Mouse (Mus musculus) lung, postnatal 25 days (tissue): ENCODE results near the gene Moap1.

Experiments used
- DNase-seq: peaks from one replicate; pipeline ENCODE4 v3.0.0; 2022; ENCODE audit warnings: low spot score

Moap1 gene

GRCm38 (mm10) chr12:102740285-102740684 lies 3.2 kb downstream of the Moap1 start:
- peak; percentile 20 for DNase-seq

- DNase-seq, result no peak
Measured at GRCm38 (mm10) chr12:102739096-102739495, 4.4 kb downstream of the Moap1 start.

- peak; percentile 49 for DNase-seq
Measured at GRCm38 (mm10) chr12:102733381-102733780, 10.1 kb downstream of the Moap1 start.

GRCm38 (mm10) chr12:102730798-102731619 lies 12.5 kb downstream of the Moap1 start:
- no peak for DNase-seq

GRCm38 (mm10) chr12:102729855-102730797 lies 13.3 kb downstream of the Moap1 start:
- DNase-seq, result peak; percentile 76

GRCm38 (mm10) chr12:102725761-102726175 lies 17.7 kb downstream of the Moap1 start:
- DNase-seq, result no peak

- no peak for DNase-seq
Measured at GRCm38 (mm10) chr12:102725146-102725545, 18.3 kb downstream of the Moap1 start.

- no peak for DNase-seq
Measured at GRCm38 (mm10) chr12:102723861-102724260, 19.6 kb downstream of the Moap1 start.

GRCm38 (mm10) chr12:102722966-102723365 lies 20.5 kb downstream of the Moap1 start:
- DNase-seq, result no peak

- no peak for DNase-seq
Measured at GRCm38 (mm10) chr12:102722451-102722850, 21.0 kb downstream of the Moap1 start.

- DNase-seq, result no peak
Measured at GRCm38 (mm10) chr12:102719552-102720315, 23.7 kb downstream of the Moap1 start.

GRCm38 (mm10) chr12:102714654-102715395 lies 28.6 kb downstream of the Moap1 start:
- no peak for DNase-seq

- no peak for DNase-seq
Measured at GRCm38 (mm10) chr12:102714116-102714515, 29.3 kb downstream of the Moap1 start.

- no peak for DNase-seq
Measured at GRCm38 (mm10) chr12:102713153-102713865, 30.2 kb downstream of the Moap1 start.

- DNase-seq, result no peak
Measured at GRCm38 (mm10) chr12:102710851-102711375, 32.5 kb downstream of the Moap1 start.

- no peak for DNase-seq
Measured at GRCm38 (mm10) chr12:102709896-102710295, 33.6 kb downstream of the Moap1 start.

GRCm38 (mm10) chr12:102708220-102708619 lies 35.2 kb downstream of the Moap1 start:
- DNase-seq, result no peak

- DNase-seq, result no peak
Measured at GRCm38 (mm10) chr12:102706833-102707463, 36.5 kb downstream of the Moap1 start.

GRCm38 (mm10) chr12:102705906-102706640 lies 37.4 kb downstream of the Moap1 start:
- DNase-seq, result no peak
